Mouse (Mus musculus) kidney, adult 9 months (tissue): ENCODE data around the gene Ilkap.
A peak's percentile ranks its signal among the peaks of the same experiment; 100 is the strongest.

Experiments
- DNase-seq: peaks from one replicate; pipeline ENCODE4 v3.0.0; 2022

Gene Ilkap

GRCm38 (mm10) chr1:91398260-91399062 lies at the start of gene Ilkap:
Ilkap (minus strand) TSS chr1:91398815.
- DNase-seq = peak; percentile 87

GRCm38 (mm10) chr1:91446511-91446910 lies 47.9 kb upstream of the Ilkap start:
- no peak for DNase-seq

- peak; percentile 98 for DNase-seq
Observed at GRCm38 (mm10) chr1:91446060-91446459, 47.4 kb upstream of the Ilkap start.

- no peak for DNase-seq
Observed at GRCm38 (mm10) chr1:91444841-91445830, 46.5 kb upstream of the Ilkap start.

GRCm38 (mm10) chr1:91442350-91442990 lies 43.9 kb upstream of the Ilkap start:
- DNase-seq = peak; percentile 92

GRCm38 (mm10) chr1:91441855-91442254 lies 43.2 kb upstream of the Ilkap start:
- DNase-seq = no peak

GRCm38 (mm10) chr1:91439776-91440175 lies 41.2 kb upstream of the Ilkap start:
- DNase-seq = peak; percentile 47

- DNase-seq = no peak
Observed at GRCm38 (mm10) chr1:91437573-91437972, 39.0 kb upstream of the Ilkap start.

GRCm38 (mm10) chr1:91437083-91437400 lies 38.4 kb upstream of the Ilkap start:
- no peak for DNase-seq

GRCm38 (mm10) chr1:91436380-91437082 lies 37.9 kb upstream of the Ilkap start:
- peak; percentile 97 for DNase-seq

GRCm38 (mm10) chr1:91435606-91436130 lies 37.1 kb upstream of the Ilkap start:
- DNase-seq = no peak

- DNase-seq = no peak
Observed at GRCm38 (mm10) chr1:91434905-91435304, 36.3 kb upstream of the Ilkap start.

- DNase-seq = no peak
Observed at GRCm38 (mm10) chr1:91430761-91431160, 32.1 kb upstream of the Ilkap start.

GRCm38 (mm10) chr1:91429212-91429611 lies 30.6 kb upstream of the Ilkap start:
- DNase-seq = no peak

GRCm38 (mm10) chr1:91428614-91429013 lies 30.0 kb upstream of the Ilkap start:
- DNase-seq = peak; percentile 88

- DNase-seq = no peak
Observed at GRCm38 (mm10) chr1:91426397-91426796, 27.8 kb upstream of the Ilkap start.

- peak; percentile 59 for DNase-seq
Observed at GRCm38 (mm10) chr1:91420601-91421065, 22.0 kb upstream of the Ilkap start.

- DNase-seq = no peak
Observed at GRCm38 (mm10) chr1:91419862-91420600, 21.4 kb upstream of the Ilkap start.

- no peak for DNase-seq
Observed at GRCm38 (mm10) chr1:91417991-91418390, 19.4 kb upstream of the Ilkap start.

- no peak for DNase-seq
Observed at GRCm38 (mm10) chr1:91415311-91415710, 16.7 kb upstream of the Ilkap start.

GRCm38 (mm10) chr1:91414903-91415302 lies 16.3 kb upstream of the Ilkap start:
- no peak for DNase-seq
